In the genomic region with DNA sequence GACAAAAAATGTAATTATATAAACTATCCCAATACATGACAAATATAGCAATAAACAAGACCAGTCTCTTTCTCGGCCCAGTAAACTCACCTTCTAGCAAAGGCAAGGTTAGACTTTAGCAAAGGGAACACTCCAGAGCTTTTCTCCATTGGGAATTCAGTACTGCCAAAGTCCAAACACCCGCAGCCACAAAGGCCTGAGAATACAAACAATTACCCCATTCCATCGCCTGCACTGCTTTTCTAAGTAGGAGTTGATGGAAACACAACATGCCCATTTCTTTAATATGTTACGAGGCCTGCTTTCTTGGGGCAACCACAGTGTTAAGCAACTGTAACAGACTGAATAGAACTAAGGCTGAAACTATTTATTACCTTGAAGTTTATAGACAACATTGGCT, we compare ENCODE assay signal across 20 mouse cellular contexts. TPM values are rescaled to one million over a fixed set of nuclear protein-coding genes. Genes with fewer than 3 reads are reported as not detected.
"Had no signal": no experiment of that assay in that cellular context is flagged by ENCODE, and none has a peak within 500 bp of the region (broad histone marks: within the 10 kb centered on the region; RNA-seq: fewer than 3 reads in every experiment).

No protein-coding gene starts in this region.

- H3K27me3 ChIP-seq: limb, embryonic 12.5 days; limb, embryonic 15.5 days; midbrain, embryonic 12.5 days; midbrain, embryonic 15.5 days; neural tube, embryonic 12.5 days; neural tube, embryonic 15.5 days had no signal

- H3K9me3 ChIP-seq: limb, embryonic 12.5 days; limb, embryonic 15.5 days; midbrain, embryonic 12.5 days; midbrain, embryonic 15.5 days; neural tube, embryonic 12.5 days; neural tube, embryonic 15.5 days had no signal

- ATAC-seq: intestine, postnatal 0 days; liver, postnatal 0 days; lung, postnatal 0 days; midbrain, embryonic 15.5 days had no signal

- H3K9ac ChIP-seq: limb, embryonic 12.5 days; limb, embryonic 15.5 days; liver, embryonic 14.5 days; liver, postnatal 0 days; lung, embryonic 14.5 days; midbrain, embryonic 12.5 days; midbrain, embryonic 15.5 days; neural tube, embryonic 12.5 days; neural tube, embryonic 15.5 days had no signal

- H3K36me3 ChIP-seq: limb, embryonic 12.5 days; limb, embryonic 15.5 days; midbrain, embryonic 12.5 days; midbrain, embryonic 15.5 days; neural tube, embryonic 12.5 days; neural tube, embryonic 15.5 days had no signal

- H3K27ac ChIP-seq: left cerebral cortex, adult 2 months; limb, embryonic 12.5 days; limb, embryonic 15.5 days; liver, embryonic 14.5 days; macrophage; midbrain, embryonic 12.5 days; midbrain, embryonic 15.5 days; neural tube, embryonic 12.5 days; neural tube, embryonic 15.5 days had no signal

- H3K4me3 ChIP-seq: left cerebral cortex, adult 2 months; limb, embryonic 12.5 days; limb, embryonic 15.5 days; midbrain, embryonic 12.5 days; midbrain, embryonic 15.5 days; neural tube, embryonic 12.5 days; neural tube, embryonic 15.5 days had no signal

- H3K4me1 ChIP-seq: limb, embryonic 12.5 days; limb, embryonic 15.5 days; midbrain, embryonic 12.5 days; midbrain, embryonic 15.5 days; neural tube, embryonic 12.5 days; neural tube, embryonic 15.5 days had no signal

- H3K4me2 ChIP-seq: limb, embryonic 12.5 days; limb, embryonic 15.5 days; liver, embryonic 11.5 days; lung, embryonic 14.5 days; midbrain, embryonic 12.5 days; midbrain, embryonic 15.5 days; neural tube, embryonic 12.5 days; neural tube, embryonic 15.5 days had no signal

- DNase-seq: layer of hippocampus, postnatal 36 days; left cerebral cortex, postnatal 4 days; liver, postnatal 0 days; lung, embryonic 14.5 days; right cerebral cortex, adult 18-20 months; thymus, adult 18-20 months; thymus, postnatal 36 days had no signal

RNA-seq across cellular contexts. Expression of gene Slco4c1, which starts 18.4 kb away (rescaled TPM):
- polyA plus RNA-seq: limb, embryonic 15.5 days; testis, adult 2 months had no signal
